Mouse (Mus musculus) cerebral cortex, adult 2 months (tissue): ENCODE results near the gene Col6a1.

Experiments used
- WGBS: fragments of 180-500 bp; shearing (Covaris S2); methylation state at CpG from one replicate; pipeline ENCODE4 v1.1.7; 2018; 5-methylcytosine and 5-hydroxymethylcytosine counted together

The Col6a1 gene

DNA sequence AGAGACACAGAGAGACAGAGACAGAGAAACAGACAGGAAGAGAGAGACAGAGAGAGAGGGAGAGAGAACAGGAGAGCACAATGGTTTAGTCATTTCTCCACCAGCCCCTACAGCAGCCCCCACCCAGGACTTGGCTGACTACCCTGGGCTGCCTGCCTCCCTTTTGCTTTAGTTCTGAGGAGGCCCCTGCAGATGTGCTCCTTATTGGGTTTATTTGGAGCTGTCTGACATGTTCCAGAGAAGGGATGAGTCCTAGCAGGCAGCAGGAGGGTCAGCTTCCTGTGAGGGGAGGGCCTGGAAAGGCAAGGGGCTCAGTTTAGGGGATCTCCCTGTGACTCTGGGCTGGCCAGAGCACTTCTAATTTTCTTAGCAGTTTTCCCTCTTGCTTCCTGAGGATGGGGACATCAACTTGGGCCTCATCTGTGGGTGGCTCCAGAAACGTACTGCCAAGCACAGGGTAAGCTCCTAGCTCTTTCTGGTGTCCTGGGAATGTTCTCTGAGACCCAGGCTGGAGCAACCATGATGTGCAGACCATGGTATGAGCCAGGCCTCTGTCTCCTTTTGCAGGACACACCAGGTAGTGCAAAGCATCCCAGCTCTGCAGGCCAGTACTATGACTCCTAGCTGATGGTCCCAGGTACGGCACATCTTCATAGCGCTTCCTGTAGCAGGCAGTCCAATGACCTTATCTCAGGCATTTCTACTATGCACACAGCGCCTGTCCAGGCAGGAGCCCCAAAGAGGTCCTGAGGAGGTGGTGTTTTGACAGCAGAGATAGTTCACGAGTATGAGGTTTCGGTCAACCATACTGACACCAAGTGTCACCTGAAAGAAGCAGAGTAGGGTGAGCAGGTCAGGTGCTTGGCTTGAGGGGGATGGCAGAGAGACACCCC lies 45.0 kb downstream of the Col6a1 start:
- 90% methylated on average over 6 of the region's 6 CpGs for WGBS

DNA sequence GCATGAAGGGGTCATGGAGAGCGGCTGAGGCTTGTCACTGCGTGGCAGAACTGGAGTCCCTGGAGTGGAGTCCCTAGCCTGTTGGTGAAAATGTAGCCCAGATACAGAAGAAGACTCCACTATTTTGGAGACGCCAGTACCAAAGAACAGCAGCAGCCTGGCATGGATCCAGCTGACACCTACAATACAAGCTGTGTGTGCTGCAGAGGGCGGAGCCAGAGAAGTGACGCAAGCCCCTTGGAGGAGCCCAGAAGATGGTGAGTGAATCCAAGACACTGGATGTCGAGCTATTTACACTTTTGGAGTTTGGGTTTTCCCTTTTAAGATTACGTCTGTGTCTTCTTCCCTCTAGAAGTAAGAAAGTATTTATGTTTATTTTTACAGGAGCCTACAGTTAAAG lies 47.8 kb downstream of the Col6a1 start:
- 54% methylated on average over 7 of the region's 7 CpGs for WGBS

DNA sequence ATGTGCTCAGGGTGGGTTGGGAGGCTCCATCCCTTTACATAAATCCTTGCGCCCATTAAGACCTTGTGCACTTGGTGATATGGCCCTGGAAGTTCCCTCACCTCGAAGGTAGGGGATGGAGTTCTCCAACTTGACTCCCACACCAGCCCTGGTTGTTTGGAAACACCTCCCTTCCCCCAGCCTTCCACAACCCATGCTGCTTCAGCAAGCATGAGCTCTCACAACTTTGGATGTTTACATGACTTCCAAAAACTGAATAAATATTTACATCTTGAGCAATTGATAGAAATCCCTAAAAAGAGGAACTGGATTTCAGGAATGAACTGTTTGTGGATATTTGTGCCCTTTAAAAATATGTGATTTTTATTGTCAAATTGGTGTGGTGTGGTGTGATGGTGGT lies 50.7 kb downstream of the Col6a1 start:
- WGBS, result 81% methylated on average over 2 of the region's 2 CpGs

DNA sequence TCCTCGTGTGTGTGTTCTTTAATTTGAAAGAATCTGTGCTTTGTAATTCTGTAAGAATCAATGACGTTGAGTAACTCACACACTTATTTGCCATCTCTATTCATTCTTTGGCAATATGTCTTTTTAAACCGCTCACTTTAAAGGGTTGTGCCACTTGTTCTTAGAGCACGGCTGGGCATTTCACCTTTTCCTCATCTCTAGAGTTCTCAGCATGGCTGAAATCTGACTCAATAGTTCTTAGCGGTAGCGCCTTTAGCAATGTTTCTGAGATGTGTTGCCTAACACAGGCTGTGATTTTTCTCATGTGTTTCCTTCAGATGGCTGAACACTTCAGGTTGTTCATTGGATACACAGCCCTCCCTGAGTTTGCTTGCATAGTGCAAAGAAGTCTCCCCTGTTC lies 51.4 kb downstream of the Col6a1 start:
- WGBS, result 71% methylated on average over 6 of the region's 6 CpGs

DNA sequence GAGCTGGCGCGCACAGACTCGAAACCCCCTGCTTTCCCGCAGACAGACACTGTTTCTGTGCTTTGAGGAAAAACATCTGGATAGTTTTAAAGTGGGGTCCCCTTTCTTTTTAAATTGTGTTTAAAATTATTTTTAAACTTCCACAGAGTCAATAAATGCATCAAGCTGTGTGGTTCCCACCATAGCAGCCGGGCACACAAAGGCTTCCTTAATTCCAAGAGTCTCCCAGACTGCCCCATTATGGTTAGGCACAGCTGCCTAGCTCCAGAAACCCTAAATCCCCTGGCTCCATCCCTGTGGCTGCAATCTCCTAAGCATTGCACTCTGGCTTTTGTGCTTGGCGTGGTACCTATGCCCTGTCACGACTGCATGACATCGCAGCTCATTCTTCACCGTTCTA lies 54.0 kb downstream of the Col6a1 start:
- WGBS, result 92% methylated on average over 9 of the region's 9 CpGs

DNA sequence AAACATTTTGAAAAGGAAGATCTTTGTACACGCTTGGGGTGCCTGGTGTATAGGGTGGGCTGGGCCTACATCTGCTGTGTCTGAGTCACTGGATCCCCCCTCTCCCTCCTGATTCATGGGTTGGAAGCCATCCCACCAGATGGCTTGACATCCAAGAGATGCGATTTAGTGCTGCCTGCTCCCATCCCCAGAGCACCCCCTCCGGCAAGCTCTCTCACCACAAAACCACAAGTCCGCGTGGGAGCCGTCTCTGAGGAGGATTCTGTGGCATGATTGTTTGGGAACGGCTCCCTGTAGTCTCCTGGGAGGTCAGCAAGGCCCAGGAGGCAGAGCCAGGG lies 57.1 kb downstream of the Col6a1 start:
- WGBS, result 38% methylated on average over 7 of the region's 7 CpGs

DNA sequence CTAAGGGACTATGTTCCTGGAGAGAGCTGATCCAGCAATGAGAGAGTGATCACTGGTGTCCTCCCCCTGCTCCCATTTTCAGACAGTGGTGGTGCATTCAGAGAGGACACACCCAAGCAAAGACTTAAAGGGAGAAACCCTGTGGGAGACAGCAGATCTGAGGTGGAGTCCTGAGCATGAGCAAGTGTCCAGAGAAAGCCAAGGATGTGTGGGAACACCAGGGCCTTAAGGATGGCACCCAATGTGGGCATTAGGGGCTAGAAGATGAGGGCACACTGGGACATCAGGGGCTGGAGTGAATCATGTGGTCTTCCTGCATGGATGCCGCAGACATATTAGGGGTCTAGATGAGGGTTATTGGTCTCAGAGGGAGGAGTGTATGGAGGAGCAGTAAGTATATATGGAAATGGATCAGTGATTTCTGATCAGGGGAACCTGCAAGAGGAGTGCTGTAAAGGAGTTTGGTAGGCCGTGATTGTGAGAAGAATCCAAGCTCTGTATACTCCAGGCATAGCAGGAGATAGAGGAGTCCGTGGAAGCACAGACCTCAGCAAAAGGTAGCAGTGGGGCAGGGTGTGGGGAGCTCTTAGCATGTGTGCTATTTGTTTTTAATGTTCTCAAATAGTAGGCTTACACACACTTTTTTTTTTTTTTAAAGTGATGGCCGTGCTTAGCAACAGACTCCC lies 57.6 kb downstream of the Col6a1 start:
- WGBS, result 62% methylated on average over 4 of the region's 4 CpGs

DNA sequence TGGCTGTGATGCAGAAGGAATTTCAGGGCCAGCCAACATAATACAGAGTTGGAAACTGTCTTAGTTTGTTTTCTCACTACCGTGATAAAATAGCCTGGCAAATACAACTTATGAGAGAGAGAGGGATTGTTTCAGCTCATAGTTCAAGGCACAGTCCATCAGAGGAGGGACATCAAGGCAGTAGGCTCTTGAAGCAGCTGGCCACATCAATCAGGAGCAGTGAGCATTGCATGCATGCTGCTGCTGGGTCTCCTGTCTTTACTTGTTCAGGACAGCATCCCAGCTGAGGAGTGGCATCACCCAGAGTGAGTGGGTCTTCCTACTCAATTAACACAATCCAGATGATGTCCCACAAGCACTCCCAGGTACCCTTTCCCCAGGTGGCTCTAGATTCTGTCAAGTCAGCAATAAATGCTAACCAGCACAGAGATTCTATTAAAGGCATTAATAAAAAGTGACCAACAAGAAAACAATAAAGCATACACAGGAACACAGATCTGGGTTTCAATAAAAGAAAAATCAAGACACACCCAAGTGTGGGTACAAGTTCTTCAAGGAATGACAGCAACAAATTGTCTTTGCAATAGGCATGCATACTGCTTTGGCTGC lies 58.7 kb downstream of the Col6a1 start:
- 81% methylated on average over 1 of the region's 1 CpGs for WGBS

DNA sequence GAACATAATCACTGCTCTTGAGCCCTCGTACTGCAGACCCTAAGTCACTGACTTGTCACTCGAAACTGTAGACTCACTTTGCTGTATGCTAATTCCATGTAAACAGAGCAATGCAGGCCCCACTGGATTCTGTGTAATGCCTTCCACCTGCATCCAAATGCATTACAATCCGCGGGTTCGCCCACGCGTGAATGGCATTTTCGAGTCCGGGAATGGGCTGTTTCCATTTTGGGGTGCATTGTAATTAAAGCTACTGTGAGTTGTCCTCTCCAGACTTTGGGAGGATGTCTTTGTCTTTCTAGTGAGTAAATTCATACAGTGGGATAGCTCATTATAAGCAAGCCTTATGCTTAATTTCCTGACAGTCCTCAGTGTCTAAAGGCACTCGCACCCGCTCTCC lies 60.4 kb downstream of the Col6a1 start:
- 85% methylated on average over 11 of the region's 11 CpGs for WGBS

DNA sequence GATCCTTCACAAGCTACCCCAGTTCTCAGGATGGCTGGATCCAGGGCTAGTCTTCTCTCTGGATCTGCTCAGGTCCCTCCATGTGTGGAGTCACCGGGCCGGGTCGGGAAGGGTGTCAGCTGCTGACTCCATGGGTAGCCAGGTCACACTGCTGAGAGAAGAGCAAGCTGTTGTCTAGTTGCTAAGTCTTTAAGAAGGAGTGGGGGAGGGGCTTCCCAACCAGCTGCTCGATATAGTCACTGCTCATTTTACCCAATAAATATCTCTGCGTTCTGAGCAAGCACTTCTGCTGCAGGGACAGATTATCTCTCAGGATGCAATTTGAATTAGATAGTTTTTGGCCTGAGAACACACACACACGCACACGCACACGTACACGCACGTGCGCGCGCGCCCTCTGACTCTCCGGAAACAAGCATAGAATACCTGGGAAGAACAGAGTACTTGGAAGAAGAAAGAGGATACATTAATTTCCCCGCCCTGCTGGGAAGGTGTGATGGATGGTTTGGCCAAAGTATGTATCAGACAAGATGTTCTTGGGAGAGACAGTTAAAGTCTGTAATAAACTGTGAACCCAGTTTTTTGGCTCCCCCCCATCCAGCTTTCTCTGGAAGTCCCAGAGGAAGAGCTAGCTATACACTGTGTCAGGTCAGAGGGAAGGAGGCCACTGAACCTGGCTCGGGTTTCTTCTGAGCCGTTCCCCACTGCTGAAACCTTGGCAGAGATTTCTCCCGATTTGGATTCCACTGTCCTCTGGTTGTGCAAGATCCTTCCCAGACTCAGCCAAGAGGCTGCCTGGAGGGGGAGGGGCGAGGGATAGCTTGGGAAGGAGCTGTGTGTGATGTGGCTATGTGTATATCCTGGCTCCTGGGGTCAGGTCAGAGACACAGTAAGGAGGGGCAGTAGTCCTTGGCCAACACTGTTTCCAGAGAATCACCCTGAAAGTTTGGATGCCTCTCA lies 61.5 kb downstream of the Col6a1 start:
- 81% methylated on average over 20 of the region's 20 CpGs for WGBS
